Mouse (Mus musculus) thymus, adult 2 months (tissue): ENCODE results near the gene Rmi2. TPM values are rescaled to one million over a fixed set of nuclear protein-coding genes. Genes with fewer than 3 reads are reported as not detected.

Source experiments
- DNase-seq: peaks from one replicate; pipeline ENCODE4 v3.0.0; 2021
- H3K27ac ChIP-seq: fragments of 200-500 bp; 2 replicates; pipeline ENCODE4 v1.5.1; 2012; ENCODE audit warnings: low read length, control low read depth; ENCODE audit not compliant: control insufficient read depth, insufficient read depth
- H3K27me3 ChIP-seq: fragments of 200-500 bp; 2 replicates; pipeline ENCODE4 v1.6.1; 2012; ENCODE audit warnings: mild to moderate bottlenecking, low read length, moderate library complexity, mixed read lengths; ENCODE audit not compliant: control insufficient read depth, insufficient read depth
- H3K36me3 ChIP-seq: fragments of 200-500 bp; 2 replicates; pipeline ENCODE4 v1.6.1; 2012; ENCODE audit warnings: mild to moderate bottlenecking, low read length, moderate library complexity; ENCODE audit not compliant: control insufficient read depth, insufficient read depth
- H3K4me1 ChIP-seq: fragments of 200-500 bp; replicated peaks from 2 replicates; pipeline ENCODE4 v1.6.1; 2012; ENCODE audit warnings: low read length; ENCODE audit not compliant: control insufficient read depth, insufficient read depth
- H3K4me3 ChIP-seq: fragments of 200-500 bp; 2 replicates; pipeline ENCODE4 v1.5.1; 2012; ENCODE audit warnings: mild to moderate bottlenecking, low read length, control low read depth, moderate library complexity; ENCODE audit not compliant: control insufficient read depth, insufficient read depth
- CTCF ChIP-seq: fragments of 200-500 bp; IDR thresholded peaks from 2 replicates; pipeline ENCODE4 v1.5.1; 2012; ENCODE audit warnings: mild to moderate bottlenecking, control low read depth, low read length, moderate library complexity, borderline replicate concordance; ENCODE audit not compliant: control insufficient read depth, poor library complexity, insufficient read depth; ENCODE audit errors: extremely low read depth
- POLR2A ChIP-seq: fragments of 200-500 bp; IDR thresholded peaks from 2 replicates; pipeline ENCODE4 v1.6.1; 2012; ENCODE audit warnings: mild to moderate bottlenecking, low read length, control low read depth, moderate library complexity; ENCODE audit not compliant: control insufficient read depth, poor library complexity, insufficient read depth; ENCODE audit errors: extremely low read depth
- WGBS: fragments of 180-500 bp; shearing (Covaris S2); methylation state at CpG from one replicate; pipeline ENCODE4 v1.1.7; 2018; 5-methylcytosine and 5-hydroxymethylcytosine counted together
- polyA plus RNA-seq: library from polyadenylated mRNA; depleted of rRNA; stranded (reverse); fragments of >200 nt; gene quantifications from 2 replicates; pipeline ENCODE4 v1.2.3, GENCODE M21; 2012; rRNA removed

The Rmi2 gene
- polyA plus RNA-seq, 1 experiment = 23.0 TPM

- no peak for TF ChIP-seq CTCF
- TF ChIP-seq POLR2A = no peak
- Histone ChIP-seq H3K4me3 (no peak overlapping the region), H3K27me3 (no peaks in the 10 kb centered on the region), H3K4me1 (no peaks in the 10 kb centered on the region), H3K27ac (no peak overlapping the region), H3K36me3 (no peaks in the 10 kb centered on the region)
- no peak for DNase-seq
- 91% methylated on average over 11 of the region's 11 CpGs for WGBS
Observed at GRCm38 (mm10) chr16:10937497-10937896, 102.6 kb downstream of the Rmi2 start.

GRCm38 (mm10) chr16:10939932-10940331 is 105.1 kb downstream of the Rmi2 start:
- Histone ChIP-seq H3K27me3 (no peaks in the 10 kb centered on the region), H3K4me3 (no peak overlapping the region), H3K27ac (no peak overlapping the region), H3K36me3 (no peaks in the 10 kb centered on the region), H3K4me1 (no peaks in the 10 kb centered on the region)
- 91% methylated on average over 4 of the region's 4 CpGs for WGBS
- TF ChIP-seq POLR2A (no peak), CTCF (no peak)
- no peak for DNase-seq

GRCm38 (mm10) chr16:10940661-10941060 is 105.8 kb downstream of the Rmi2 start:
- no peak for TF ChIP-seq CTCF
- TF ChIP-seq POLR2A = no peak
- H3K4me3 ChIP-seq = no peak overlapping the region
- 92% methylated on average over 2 of the region's 2 CpGs for WGBS
- no peak overlapping the region for H3K27ac ChIP-seq
- no peaks in the 10 kb centered on the region for H3K27me3 ChIP-seq
- H3K4me1 ChIP-seq = no peaks in the 10 kb centered on the region
- DNase-seq = no peak
- no peaks in the 10 kb centered on the region for H3K36me3 ChIP-seq

Other genes starting within 250 kb of the Rmi2 start
- gene Socs1, start 49.5 kb upstream of the Rmi2 start, polyA plus RNA-seq = 279 and 377 TPM in 2 replicates
- 2.7 and 14.2 TPM in 2 replicates for gene Tnp2, start 46.4 kb upstream of the Rmi2 start, polyA plus RNA-seq
- not detected in 2 replicates for gene Prm3, start 44.1 kb upstream of the Rmi2 start, polyA plus RNA-seq
- gene Prm2, start 38.9 kb upstream of the Rmi2 start, polyA plus RNA-seq = 0.50 and 7.0 TPM in 2 replicates
- gene Prm1, start 29.2 kb upstream of the Rmi2 start, polyA plus RNA-seq = 0.96 and 6.1 TPM in 2 replicates
- not detected in 2 replicates for gene Gm11172, start 22.1 kb upstream of the Rmi2 start, polyA plus RNA-seq
- 78.6 and 85.4 TPM in 2 replicates for gene Snn, start 225.9 kb downstream of the Rmi2 start, polyA plus RNA-seq
- 107 TPM in 2 replicates for gene Litaf, start 231.1 kb downstream of the Rmi2 start, polyA plus RNA-seq